ENCODE assay signal across 29 mouse cellular contexts in genomic region chr2:73380298-73380975, GRCm38 (mm10). TPM values are rescaled to one million over a fixed set of nuclear protein-coding genes. Genes with fewer than 3 reads are reported as not detected.
DNase-seq lines count a peak whose midpoint lies in the region; ATAC-seq and TF ChIP-seq lines count a peak whose summit lies in the region.
"Had no signal": no experiment of that assay in that cellular context is flagged by ENCODE, and none has a peak within 500 bp of the region (broad histone marks: within the 10 kb centered on the region; RNA-seq: fewer than 3 reads in every experiment).

No protein-coding gene starts in this region.

- H3K27me3 ChIP-seq in heart, embryonic 10.5 days (ENCODE audit: insufficient read depth, poor library complexity, severe bottlenecking), result no peaks in the 10 kb centered on the region
- H3K27me3 ChIP-seq in kidney, embryonic 15.5 days, result 0 out of 2 replicates have a peak, but pooled peaks cover 2% of the 10 kb centered on the region
- H3K27me3 ChIP-seq in lung, postnatal 0 days (replicated peaks; ENCODE audit: insufficient read depth, low read length), result no peaks in the 10 kb centered on the region
- 0 out of 2 replicates have a peak, but pooled peaks cover 3% of the 10 kb centered on the region for H3K27me3 ChIP-seq in forebrain, embryonic 14.5 days (replicated peaks; ENCODE audit: control insufficient read depth, insufficient read depth, low read length)
- H3K27me3 ChIP-seq: embryonic facial prominence, embryonic 12.5 days; forebrain, embryonic 15.5 days; heart, embryonic 15.5 days; hindbrain, embryonic 12.5 days; limb, embryonic 13.5 days; neural tube, embryonic 12.5 days; Patski had no signal

- H3K4me2 ChIP-seq in kidney, embryonic 15.5 days, result 0 out of 2 replicates have a peak overlapping the region, but pooled peaks have one; percentile 12
- peak overlapping the region; percentile 19; the same call in 1 of the 2 replicates for H3K4me2 ChIP-seq in lung, postnatal 0 days (replicated peaks; ENCODE audit: low read depth, low read length)
- no peak overlapping the region for H3K4me2 ChIP-seq in forebrain, embryonic 14.5 days (ENCODE audit: low read length)
- H3K4me2 ChIP-seq: embryonic facial prominence, embryonic 12.5 days; forebrain, embryonic 15.5 days; heart, embryonic 15.5 days; hindbrain, embryonic 12.5 days; limb, embryonic 13.5 days; liver, embryonic 13.5 days; neural tube, embryonic 12.5 days had no signal

- H3K4me1 ChIP-seq in heart, embryonic 10.5 days, result peaks cover 8% of the 10 kb centered on the region
- H3K4me1 ChIP-seq in kidney, embryonic 15.5 days, result peaks cover 18% of the 10 kb centered on the region
- no peaks in the 10 kb centered on the region for H3K4me1 ChIP-seq in lung, postnatal 0 days (ENCODE audit: insufficient read depth, low read depth, low read length)
- no peaks in the 10 kb centered on the region; the same call in 1 of the 2 replicates for H3K4me1 ChIP-seq in lung, adult 2 months (ENCODE audit: control insufficient read depth, insufficient read depth, low read length)
- H3K4me1 ChIP-seq in forebrain, embryonic 14.5 days (ENCODE audit: control insufficient read depth, insufficient read depth, low read length), result no peaks in the 10 kb centered on the region
- H3K4me1 ChIP-seq: embryonic facial prominence, embryonic 12.5 days; limb, embryonic 13.5 days; neural tube, embryonic 12.5 days had no signal

- no peaks in the 10 kb centered on the region for H3K9me3 ChIP-seq in heart, embryonic 10.5 days
- H3K9me3 ChIP-seq in kidney, embryonic 15.5 days (replicated peaks), result no peaks in the 10 kb centered on the region
- H3K9me3 ChIP-seq in lung, postnatal 0 days (ENCODE audit: low read length), result no peaks in the 10 kb centered on the region
- no peaks in the 10 kb centered on the region for H3K9me3 ChIP-seq in forebrain, embryonic 14.5 days (replicated peaks; ENCODE audit: control insufficient read depth, low read length)
- H3K9me3 ChIP-seq: embryonic facial prominence, embryonic 12.5 days; forebrain, embryonic 15.5 days; heart, embryonic 15.5 days; hindbrain, embryonic 12.5 days; limb, embryonic 13.5 days; liver, embryonic 13.5 days; midbrain, embryonic 10.5 days; neural tube, embryonic 12.5 days had no signal

- H3K36me3 ChIP-seq in heart, embryonic 10.5 days, result no peaks in the 10 kb centered on the region
- H3K36me3 ChIP-seq in kidney, embryonic 15.5 days, result no peaks in the 10 kb centered on the region; the same call in 1 of the 2 replicates
- no peaks in the 10 kb centered on the region for H3K36me3 ChIP-seq in lung, postnatal 0 days (ENCODE audit: insufficient read depth, low read length)
- H3K36me3 ChIP-seq in forebrain, embryonic 14.5 days (ENCODE audit: control insufficient read depth, insufficient read depth, low read length), result peaks cover 3% of the 10 kb centered on the region; the same call in 1 of the 2 replicates
- H3K36me3 ChIP-seq: embryonic facial prominence, embryonic 12.5 days; forebrain, embryonic 15.5 days; heart, embryonic 15.5 days; hindbrain, embryonic 12.5 days; limb, embryonic 13.5 days; midbrain, embryonic 10.5 days; neural tube, embryonic 12.5 days had no signal

- TF ChIP-seq CTCF in lung, postnatal 0 days (IDR thresholded peaks at IDR 0.05), result no peak
- no peak for TF ChIP-seq CTCF in lung, adult 2 months (IDR thresholded peaks at IDR 0.05; ENCODE audit: insufficient read depth, low read length)

- no peak overlapping the region for H3K27ac ChIP-seq in heart, embryonic 10.5 days
- peak overlapping the region; percentile 51; the same call in 1 of the 2 replicates for H3K27ac ChIP-seq in kidney, embryonic 15.5 days
- peak overlapping the region; percentile 55 for H3K27ac ChIP-seq in lung, postnatal 0 days (ENCODE audit: low read length)
- no peak overlapping the region for H3K27ac ChIP-seq in forebrain, embryonic 14.5 days (ENCODE audit: low read depth, low read length)
- H3K27ac ChIP-seq: embryonic facial prominence, embryonic 12.5 days; forebrain, embryonic 15.5 days; heart, embryonic 15.5 days; hindbrain, embryonic 12.5 days; hindbrain, postnatal 0 days; left cerebral cortex, adult 2 months; limb, embryonic 13.5 days; liver, embryonic 13.5 days; midbrain, embryonic 10.5 days; neural tube, embryonic 12.5 days had no signal

- TF ChIP-seq POLR2A in lung, adult 2 months (IDR thresholded peaks at IDR 0.05; ENCODE audit: borderline replicate concordance, extremely low read depth, low read depth, low read length), result no peak

- intact Hi-C loops in heart, postnatal 25 days (cut with DNase I), result loop anchor here (10.0 kb wide), 2 partner anchors 166 to 514 kb away; partner anchors contain the start of genes Atf2 and Ola1

- TF ChIP-seq EP300 in lung, postnatal 0 days (IDR thresholded peaks at IDR 0.05), result no peak

- no peak overlapping the region for H3K9ac ChIP-seq in kidney, embryonic 15.5 days
- H3K9ac ChIP-seq in lung, postnatal 0 days (replicated peaks; ENCODE audit: low read depth), result no peak overlapping the region
- H3K9ac ChIP-seq in forebrain, embryonic 14.5 days (ENCODE audit: low read length), result no peak overlapping the region
- H3K9ac ChIP-seq: embryonic facial prominence, embryonic 12.5 days; forebrain, embryonic 15.5 days; heart, embryonic 15.5 days; hindbrain, embryonic 12.5 days; limb, embryonic 13.5 days; liver, embryonic 13.5 days; neural tube, embryonic 12.5 days had no signal

- ATAC-seq in kidney, embryonic 15.5 days (replicated peaks; ENCODE audit: low FRiP score), result 0 out of 2 replicates have a peak, but pooled peaks have one; percentile 46
- peak; percentile 47; the same call in 1 of the 2 replicates for ATAC-seq in lung, postnatal 0 days
- no peak for ATAC-seq in forebrain, embryonic 14.5 days
- ATAC-seq: forebrain, embryonic 15.5 days; hindbrain, postnatal 0 days; Patski had no signal

- no peak overlapping the region for H3K4me3 ChIP-seq in heart, embryonic 10.5 days
- no peak overlapping the region for H3K4me3 ChIP-seq in kidney, embryonic 15.5 days (replicated peaks)
- no peak overlapping the region for H3K4me3 ChIP-seq in lung, postnatal 0 days (ENCODE audit: low read depth, low read length)
- H3K4me3 ChIP-seq in lung, adult 2 months (replicated peaks; ENCODE audit: extremely low read depth, low read depth, low read length), result no peak overlapping the region
- no peak overlapping the region for H3K4me3 ChIP-seq in forebrain, embryonic 14.5 days (ENCODE audit: low read depth, low read length)
- H3K4me3 ChIP-seq: embryonic facial prominence, embryonic 12.5 days; forebrain, embryonic 15.5 days; heart, embryonic 15.5 days; hindbrain, embryonic 12.5 days; left cerebral cortex, adult 2 months; limb, embryonic 13.5 days; liver, embryonic 13.5 days; midbrain, embryonic 10.5 days; myocyte; neural tube, embryonic 12.5 days had no signal

- 63% methylated on average over 9 of the region's 9 CpGs for WGBS in heart, embryonic 10.5 days
- 59% methylated on average over 9 of the region's 9 CpGs for WGBS in kidney, embryonic 15.5 days
- WGBS in lung, postnatal 0 days, result 42% methylated on average over 9 of the region's 9 CpGs
- 54% methylated on average over 9 of the region's 9 CpGs for WGBS in lung, adult 2 months
- WGBS in forebrain, embryonic 14.5 days, result 92% methylated on average over 9 of the region's 9 CpGs

- DNase-seq in heart, embryonic 10.5 days (ENCODE audit: low spot score), result peak; percentile 17
- no peak for DNase-seq in heart, postnatal 25 days (ENCODE audit: low spot score)
- DNase-seq in kidney, postnatal 25 days, result no peak
- DNase-seq in lung, postnatal 0 days (ENCODE audit: low spot score), result peak; percentile 34
- no peak for DNase-seq in lung, adult 2 months
- peak; percentile 59 for DNase-seq in yolk sac, embryonic 10.5 days (ENCODE audit: low spot score)
- DNase-seq in forebrain, embryonic 14.5 days (ENCODE audit: low spot score), result no peak
- DNase-seq: adrenal gland, postnatal 10 days; cerebellum, adult 8-10 months; cerebellum, postnatal 36 days; embryo, embryonic 11 days; heart, postnatal 36 days; liver, embryonic 13.5 days; lung, postnatal 10 days; right cerebral cortex, adult 18-20 months; spleen, adult 18-20 months; thymus, postnatal 14 days had no signal

RNA-seq across cellular contexts. Expression of gene Gpr155, which starts 5.9 kb away (rescaled TPM):
- 3.5 and 4.7 TPM in 2 replicates for polyA plus RNA-seq in heart, embryonic 10.5 days (2016; fragmentation: Nextera tagmentation; extraction: Ambion mirVana)
- total RNA-seq in heart, postnatal 25 days (2021), result 10 to 100 TPM in 1 of 2 experiments, 1 to 10 TPM in 1; 9.9 to 12.3 TPM
- 6.2 and 6.7 TPM in 2 replicates for polyA plus RNA-seq in kidney, embryonic 15.5 days (2015; fragmentation: Nextera tagmentation; extraction: Ambion mirVana)
- 6.3 and 8.1 TPM in 2 replicates for polyA plus RNA-seq in lung, postnatal 0 days (2015; fragmentation: Nextera tagmentation; extraction: Ambion mirVana)
- 16.4 and 20.8 TPM in 2 replicates for polyA plus RNA-seq in lung, adult 2 months (2012; rRNA removed)
- 9.1 and 9.4 TPM in 2 replicates for polyA plus RNA-seq in forebrain, embryonic 14.5 days (2014; fragmentation: Nextera tagmentation; extraction: Ambion mirVana)

Comparison
In these comparisons a context has a peak if more than half of its experiments do, and no peak if none do; other contexts are left out.
1. DNase-seq: peak in heart, embryonic 10.5 days (single experiment), lung, postnatal 0 days (single experiment) and yolk sac, embryonic 10.5 days (single experiment); none in heart, postnatal 25 days (single experiment), kidney, postnatal 25 days (0 of 2), lung, adult 2 months (single experiment) and forebrain, embryonic 14.5 days (single experiment).
2. H3K27ac ChIP-seq: peak in kidney, embryonic 15.5 days (single experiment) and lung, postnatal 0 days (single experiment); none in heart, embryonic 10.5 days (single experiment) and forebrain, embryonic 14.5 days (single experiment).